Mouse (Mus musculus): Measurements from ENCODE around the gene Vamp5.

The Vamp5 gene

DNA sequence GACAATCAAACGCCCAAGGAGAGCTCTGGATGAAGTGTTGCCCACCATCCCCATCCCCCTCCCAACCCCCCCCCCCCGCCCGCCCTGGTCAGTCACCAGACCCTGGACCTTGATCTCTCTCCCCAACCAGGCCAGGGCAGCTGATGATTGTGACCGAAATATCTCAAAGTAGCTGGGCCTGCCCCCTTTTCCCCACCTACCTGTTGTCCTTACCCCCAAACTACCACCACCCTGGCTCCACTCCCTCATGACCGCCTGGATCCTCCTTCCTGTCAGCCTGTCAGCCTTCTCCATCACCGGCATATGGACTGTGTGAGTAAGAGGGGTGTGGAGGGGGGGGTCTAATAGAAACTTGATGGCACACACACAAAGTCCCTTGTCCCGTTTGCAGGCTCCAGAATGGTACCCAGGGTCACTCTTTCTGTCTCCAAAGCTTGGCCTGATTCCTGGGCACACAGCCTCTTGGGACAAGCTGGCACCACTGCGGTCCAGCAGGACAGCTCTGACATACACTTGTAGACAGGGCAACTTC, 24.2 kb downstream of the Vamp5 start:
- in situ Hi-C loops (cut with MboI; ENCODE audit: low pct_unique_long_range_greater_than_20kb in 1 of 2, low sequenced_read_pairs in 2 of 2, unreplicated experiment in 1 of 2), result no loop called here

DNA sequence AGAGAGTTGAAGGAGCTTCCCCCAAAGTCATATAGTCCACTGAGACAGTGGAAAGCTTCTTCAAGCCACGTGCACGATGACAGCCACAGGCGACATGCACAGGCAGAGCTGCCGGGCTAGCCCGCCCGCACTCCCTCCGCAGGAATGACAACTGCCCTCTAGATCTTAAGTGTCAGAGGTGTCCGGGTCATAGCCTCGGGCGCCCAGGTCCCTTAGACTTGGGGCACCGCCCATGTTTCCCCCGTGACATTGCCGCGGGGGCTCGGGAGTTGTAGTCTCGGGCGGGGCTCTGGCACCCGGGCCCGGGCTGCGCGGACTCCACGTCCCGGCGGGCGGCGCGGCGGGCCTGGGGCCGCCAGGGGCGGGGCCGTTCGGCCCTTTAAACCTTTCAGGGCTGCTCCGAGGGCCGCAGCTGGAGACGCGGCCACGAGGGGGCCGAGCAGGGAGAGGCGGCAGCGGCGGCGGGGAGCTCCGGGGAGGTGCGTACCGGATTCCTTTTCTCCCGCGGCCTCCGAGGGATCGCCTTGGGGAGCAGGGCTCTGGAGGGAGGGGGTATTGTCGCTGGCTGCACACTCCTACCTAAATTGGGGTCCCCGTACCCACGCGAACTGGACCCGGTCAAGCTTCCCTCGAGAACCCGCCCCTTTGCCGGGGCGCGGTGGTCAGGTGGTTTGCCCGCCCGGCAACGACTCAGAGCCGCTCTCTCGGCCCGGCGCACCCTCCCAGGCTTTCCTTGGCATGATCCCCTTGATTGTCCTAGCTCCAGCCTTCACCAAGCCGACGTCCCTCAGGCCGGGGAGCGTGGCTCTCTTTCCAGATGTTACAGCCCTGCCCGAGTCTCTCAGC, 25.0 kb downstream of the Vamp5 start, which contains the start of gene Tmem150a:
Gene Tmem150a (plus strand): TSS at position 382 of the 846 bp plus-strand sequence.
- in situ Hi-C loops (cut with MboI; ENCODE audit: low pct_unique_long_range_greater_than_20kb in 1 of 2, low sequenced_read_pairs in 2 of 2, unreplicated experiment in 1 of 2), result no loop called here

DNA sequence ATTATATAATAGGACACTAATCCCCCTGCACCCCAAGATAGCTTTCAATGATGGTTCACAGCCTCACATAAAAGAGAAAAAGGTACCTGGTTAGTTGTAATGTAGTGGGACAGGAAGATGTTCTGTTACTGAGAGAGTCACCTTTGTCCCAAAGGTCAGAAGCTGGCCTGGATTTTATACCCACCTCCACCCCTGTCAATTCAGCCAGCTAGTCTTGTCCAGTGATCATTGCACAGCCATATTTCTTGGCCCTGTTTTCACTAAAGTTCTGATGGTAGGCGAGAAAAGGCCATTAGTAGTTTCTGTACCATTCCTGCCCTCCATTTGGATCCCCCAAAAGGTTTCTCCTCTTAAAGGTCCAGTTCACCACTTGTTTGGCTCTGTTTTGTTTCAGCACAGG, 26.2 kb downstream of the Vamp5 start:
- in situ Hi-C loops (cut with MboI; ENCODE audit: low pct_unique_long_range_greater_than_20kb in 1 of 2, low sequenced_read_pairs in 2 of 2, unreplicated experiment in 1 of 2), result no loop called here

DNA sequence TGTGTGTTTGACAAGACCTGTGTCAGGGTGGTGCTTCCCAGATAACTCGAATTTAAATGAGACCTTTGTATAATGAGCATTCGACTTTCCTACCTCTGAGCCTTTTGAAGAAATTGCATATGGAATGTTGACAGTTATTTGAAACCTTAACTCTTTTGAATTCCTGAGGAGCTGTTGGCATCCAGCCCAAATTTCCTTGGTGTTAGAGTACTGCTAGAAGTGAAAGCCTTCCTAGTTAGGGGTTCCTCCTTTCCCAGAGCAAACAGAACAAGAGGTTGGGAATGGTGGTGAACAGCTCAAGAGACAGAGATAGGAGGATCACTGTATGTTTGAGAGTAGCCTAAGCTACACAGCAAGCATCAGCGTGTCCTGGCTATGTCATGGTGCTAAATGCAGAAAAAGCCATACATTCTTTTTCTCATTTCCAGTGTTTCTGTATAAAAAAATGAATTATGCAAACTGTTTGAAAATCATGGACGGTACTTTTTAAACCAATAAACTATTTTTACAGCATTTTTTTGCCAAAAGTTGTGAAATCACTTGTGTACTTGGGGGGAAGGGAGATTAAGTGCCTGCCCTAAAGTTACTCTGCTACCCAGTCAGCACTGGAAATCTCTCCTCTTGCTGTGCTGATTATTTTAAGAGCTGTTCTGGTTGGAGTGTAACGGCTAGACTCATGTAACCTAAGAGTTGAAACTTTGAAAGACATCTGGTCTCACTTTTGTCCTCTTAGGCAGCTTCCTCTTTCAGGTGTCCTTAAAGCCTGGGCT, 27.4 kb downstream of the Vamp5 start:
- in situ Hi-C loops (cut with MboI; ENCODE audit: low pct_unique_long_range_greater_than_20kb in 1 of 2, low sequenced_read_pairs in 2 of 2, unreplicated experiment in 1 of 2), result no loop called here

DNA sequence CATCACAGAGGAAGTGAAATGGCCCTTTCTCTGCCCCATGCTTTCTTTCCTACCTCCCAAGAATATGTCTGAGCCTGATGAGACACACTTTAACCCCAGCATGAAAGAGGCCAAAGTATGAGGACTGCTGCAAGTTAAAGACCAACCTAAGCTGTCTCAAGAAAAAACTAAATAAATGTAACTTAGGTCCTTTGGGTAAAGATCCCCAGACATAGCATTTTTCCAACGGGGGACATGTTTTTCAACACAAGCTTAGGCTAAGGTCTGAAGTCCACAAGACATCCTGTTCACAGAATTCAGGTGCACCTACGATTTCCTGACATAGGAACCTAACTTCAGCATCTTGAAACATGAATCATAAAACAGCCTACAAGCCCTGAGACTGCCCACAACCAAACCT, 30.1 kb downstream of the Vamp5 start:
- in situ Hi-C loops (cut with MboI; ENCODE audit: low pct_unique_long_range_greater_than_20kb in 1 of 2, low sequenced_read_pairs in 2 of 2, unreplicated experiment in 1 of 2), result no loop called here

DNA sequence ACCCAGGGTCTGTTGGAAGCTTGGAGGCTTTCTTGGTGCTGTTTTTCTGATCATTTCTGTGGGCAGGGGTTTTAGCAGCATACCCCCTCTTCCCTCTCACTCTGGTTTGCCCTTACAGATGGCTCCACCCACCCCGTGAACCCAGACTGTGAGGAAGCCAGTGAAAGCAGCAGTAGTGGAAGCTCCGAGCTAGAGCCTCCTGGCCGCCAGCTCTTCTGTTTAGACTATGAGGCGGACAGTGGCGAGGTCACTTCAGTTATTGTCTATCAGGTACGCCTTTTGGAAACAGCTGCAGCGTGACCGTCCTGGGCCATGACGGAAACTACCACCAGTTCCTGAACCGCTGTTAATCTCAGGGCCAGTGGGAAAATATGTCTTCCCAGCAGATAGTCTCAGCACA, 31.9 kb downstream of the Vamp5 start:
- in situ Hi-C loops (cut with MboI; ENCODE audit: low pct_unique_long_range_greater_than_20kb in 1 of 2, low sequenced_read_pairs in 2 of 2, unreplicated experiment in 1 of 2), result no loop called here

DNA sequence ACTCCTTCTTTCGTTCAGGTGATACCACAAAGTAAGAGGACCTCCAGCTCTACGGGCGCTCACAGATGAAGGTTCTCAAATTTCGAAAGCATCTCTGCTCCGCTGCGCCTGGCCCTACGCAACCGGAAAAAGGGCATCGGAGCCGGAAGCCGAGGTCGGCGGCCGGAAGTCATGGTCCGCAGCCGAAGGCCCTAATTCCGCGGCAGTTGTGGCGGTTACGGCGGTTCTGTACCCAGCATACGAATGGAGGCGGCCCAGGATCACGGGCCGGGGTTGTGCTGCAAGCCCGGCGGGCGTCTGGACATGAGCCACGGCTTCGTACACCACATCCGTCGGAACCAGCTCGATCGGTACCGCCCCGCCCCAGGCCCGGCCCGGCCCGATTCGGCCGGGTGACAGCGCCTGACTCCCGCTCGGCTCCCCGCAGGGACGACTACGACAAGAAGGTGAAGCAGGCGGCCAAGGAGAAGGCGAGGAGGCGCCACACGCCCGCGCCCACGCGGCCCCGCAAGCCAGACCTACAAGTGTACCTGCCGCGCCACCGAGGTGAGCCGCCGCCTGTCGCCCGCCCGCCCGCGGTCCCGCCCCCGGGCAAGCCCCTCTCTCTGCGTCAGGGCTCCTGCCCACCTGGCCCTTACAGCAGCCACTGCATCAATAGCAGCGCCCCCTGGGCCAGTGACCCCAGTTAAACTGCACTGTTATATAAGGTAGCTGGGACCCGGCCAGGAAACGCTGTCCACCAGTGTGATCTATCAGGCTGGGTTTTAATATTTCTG, 32.9 kb downstream of the Vamp5 start, which contains the start of gene 0610030E20Rik:
Gene 0610030E20Rik (plus strand): TSS at position 152 of the 776 bp plus-strand sequence.
- in situ Hi-C loops (cut with MboI; ENCODE audit: low pct_unique_long_range_greater_than_20kb in 1 of 2, low sequenced_read_pairs in 2 of 2, unreplicated experiment in 1 of 2), result no loop called here

DNA sequence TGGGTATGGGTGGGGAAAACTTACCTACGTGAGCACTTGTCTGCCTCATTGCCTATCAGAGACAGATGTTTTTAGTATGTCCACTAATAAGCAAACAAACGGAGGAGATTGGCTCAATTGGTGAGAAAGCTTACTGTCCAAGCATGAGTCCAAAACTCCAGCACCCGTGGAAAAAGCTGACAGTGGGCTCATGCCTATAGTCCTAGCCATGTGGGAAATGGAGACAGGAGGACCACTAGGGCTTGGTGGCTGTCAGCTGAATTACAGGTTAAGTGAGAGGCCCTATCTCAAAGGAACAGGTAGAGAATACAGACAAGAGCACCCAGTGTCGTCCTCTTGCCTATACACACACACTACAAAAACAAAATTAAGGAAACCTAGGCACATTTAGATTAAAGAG, 34.0 kb downstream of the Vamp5 start:
- in situ Hi-C loops (cut with MboI; ENCODE audit: low pct_unique_long_range_greater_than_20kb in 1 of 2, low sequenced_read_pairs in 2 of 2, unreplicated experiment in 1 of 2), result no loop called here

DNA sequence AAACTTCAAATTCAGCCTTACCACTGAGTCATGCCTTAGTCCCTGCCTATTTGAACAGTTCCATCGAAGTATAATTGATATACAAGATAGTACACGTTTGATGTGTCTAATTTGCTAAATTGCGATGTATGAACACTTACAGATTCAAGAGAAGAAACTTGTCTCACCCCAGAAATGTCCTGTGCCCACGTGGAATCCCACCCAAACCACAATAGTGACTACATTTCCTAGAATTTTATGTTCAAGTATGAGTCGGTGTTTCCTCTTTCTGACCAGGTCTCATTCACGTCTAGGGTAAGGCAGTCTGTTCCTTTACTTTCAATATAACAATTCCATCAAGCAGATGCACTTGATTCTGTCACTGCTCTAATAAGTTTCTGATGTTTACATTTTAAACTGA, 34.6 kb downstream of the Vamp5 start:
- in situ Hi-C loops (cut with MboI; ENCODE audit: low pct_unique_long_range_greater_than_20kb in 1 of 2, low sequenced_read_pairs in 2 of 2, unreplicated experiment in 1 of 2), result no loop called here

DNA sequence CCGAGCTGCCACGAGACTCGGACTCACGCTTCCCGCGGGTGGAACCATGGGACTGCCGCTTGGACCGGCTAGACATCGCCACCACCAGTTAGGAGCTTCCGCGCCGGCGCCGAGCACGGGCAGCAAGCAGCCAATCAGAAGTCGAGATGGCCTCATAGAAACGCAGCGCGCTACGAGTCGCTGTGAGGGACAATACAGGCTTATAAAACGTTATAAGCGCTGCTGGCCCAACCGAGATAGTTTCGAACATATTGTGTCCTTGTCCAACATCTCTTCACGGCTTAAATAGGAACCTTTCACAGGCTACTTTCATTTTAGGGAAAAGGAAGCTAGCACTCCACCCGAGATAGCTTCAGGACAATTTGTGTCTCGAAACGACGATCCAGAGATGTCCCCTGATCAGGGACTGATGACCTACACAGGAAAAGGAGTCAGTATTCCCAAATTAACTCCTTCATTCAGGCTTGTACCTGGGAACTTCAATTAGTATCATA, 35.1 kb downstream of the Vamp5 start, which contains the start of gene Usp39:
Gene Usp39 (minus strand): TSS at position 111 of the 494 bp plus-strand sequence.
- in situ Hi-C loops (cut with MboI; ENCODE audit: low pct_unique_long_range_greater_than_20kb in 1 of 2, low sequenced_read_pairs in 2 of 2, unreplicated experiment in 1 of 2), result no loop called here

DNA sequence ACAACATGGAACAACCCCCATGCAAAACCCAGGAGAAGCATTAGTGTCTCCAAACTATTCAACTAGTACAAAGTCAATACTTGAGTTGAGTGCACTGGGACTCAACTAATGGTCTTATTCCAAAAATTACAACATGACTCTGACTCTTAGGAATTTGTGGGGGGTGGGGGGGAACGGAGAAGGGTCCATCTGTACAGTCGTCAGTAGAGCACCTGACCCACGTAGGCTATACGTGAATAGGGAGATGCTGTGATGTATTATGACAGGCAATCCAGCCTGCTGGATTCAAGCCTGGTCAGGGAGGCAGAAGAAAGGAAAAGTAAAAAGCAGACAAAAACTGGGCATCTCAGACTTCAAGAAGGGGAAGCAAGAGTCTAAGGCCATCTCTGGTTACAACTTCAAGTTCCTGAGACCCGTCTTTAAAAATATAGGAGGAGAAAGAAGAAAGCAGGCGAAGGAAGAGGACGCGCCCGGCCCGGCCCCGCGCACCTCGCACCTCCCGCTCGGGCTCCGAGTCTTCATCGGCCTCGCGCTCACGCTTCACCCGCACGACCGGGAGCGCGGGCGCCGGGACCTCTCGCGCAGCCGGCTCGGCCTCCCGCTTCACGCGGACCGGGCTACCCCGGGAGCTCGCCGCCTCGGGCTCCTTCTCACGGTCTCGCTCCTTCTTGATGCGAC, 35.7 kb downstream of the Vamp5 start:
- in situ Hi-C loops (cut with MboI; ENCODE audit: low pct_unique_long_range_greater_than_20kb in 1 of 2, low sequenced_read_pairs in 2 of 2, unreplicated experiment in 1 of 2), result no loop called here

DNA sequence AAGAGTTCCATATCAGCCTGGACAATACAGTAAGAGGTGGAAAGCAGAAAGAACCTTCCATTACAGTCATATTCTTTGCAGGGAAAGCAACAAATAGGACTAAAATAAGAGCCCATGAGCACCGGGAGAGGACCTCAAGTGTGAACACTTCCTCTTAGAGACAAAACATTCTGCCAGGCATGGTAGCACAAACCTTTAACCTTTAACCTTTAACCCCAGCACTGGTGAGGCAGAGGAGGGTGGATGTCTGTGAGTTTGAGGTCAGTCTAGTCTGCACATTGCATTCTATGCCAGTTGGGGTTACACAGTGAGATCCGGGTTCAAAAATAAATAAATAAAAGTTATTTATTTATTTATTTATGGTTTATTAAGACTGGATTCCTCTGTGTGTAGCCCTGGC, 39.8 kb downstream of the Vamp5 start:
- in situ Hi-C loops (cut with MboI; ENCODE audit: low pct_unique_long_range_greater_than_20kb in 1 of 2, low sequenced_read_pairs in 2 of 2, unreplicated experiment in 1 of 2), result no loop called here

DNA sequence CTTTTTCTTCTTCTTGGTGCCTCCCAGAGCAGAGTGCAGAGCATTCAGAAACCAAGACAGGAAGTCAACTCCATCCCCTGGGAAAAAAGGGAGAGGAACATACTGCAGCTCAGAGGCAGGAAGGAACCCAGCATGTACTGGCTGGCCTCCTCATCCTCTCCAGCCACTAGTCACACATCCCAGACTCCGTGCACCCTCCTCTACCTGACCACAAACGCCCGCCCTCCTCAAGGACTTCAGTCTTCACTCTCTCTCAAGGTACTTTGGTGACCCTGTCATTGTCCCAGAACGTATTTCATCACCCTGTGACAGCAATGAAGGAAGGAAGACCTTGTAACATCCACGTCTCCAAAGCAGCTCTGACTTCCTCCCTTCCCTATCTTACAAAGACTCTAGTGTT, 47.2 kb downstream of the Vamp5 start:
- in situ Hi-C loops (cut with MboI; ENCODE audit: low pct_unique_long_range_greater_than_20kb in 1 of 2, low sequenced_read_pairs in 2 of 2, unreplicated experiment in 1 of 2), result no loop called here

DNA sequence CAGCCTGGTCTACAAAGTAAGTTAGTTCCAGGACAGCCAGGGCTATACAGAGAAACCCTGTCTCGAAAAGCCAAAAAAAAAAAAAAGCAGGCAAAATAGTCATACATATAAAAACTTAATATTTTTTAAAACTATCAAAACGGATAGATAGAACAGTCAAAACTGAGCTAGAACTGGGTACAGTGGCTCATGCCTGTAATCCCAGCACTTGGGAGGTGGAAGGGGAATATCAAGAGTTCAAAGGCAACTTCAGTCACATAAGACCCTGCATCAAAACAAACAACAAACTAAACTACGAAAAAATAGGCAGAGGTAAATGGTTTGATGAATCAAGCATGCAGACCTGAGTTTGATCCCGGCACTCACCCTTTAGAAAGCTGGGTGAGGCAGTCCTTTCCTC, 50.1 kb downstream of the Vamp5 start:
- in situ Hi-C loops (cut with MboI; ENCODE audit: low pct_unique_long_range_greater_than_20kb in 1 of 2, low sequenced_read_pairs in 2 of 2, unreplicated experiment in 1 of 2), result no loop called here

DNA sequence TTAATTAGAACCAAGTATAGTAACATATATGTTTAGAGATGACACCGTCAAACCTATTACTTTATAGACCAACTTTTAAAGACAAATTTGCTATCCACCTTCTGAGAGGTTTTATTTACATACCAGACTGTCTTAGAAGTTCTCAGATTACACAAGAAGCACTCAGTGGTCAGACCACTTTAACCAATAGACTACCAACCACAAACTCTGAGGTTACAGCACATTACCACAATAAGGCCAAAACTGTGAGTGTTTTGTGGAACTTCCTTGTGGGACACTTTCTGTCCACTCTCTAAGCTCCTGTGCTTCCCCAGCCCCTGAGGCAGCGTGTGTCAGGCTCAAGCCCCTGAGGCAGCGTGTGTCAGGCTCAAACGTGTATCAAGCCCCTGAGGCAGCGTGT, 51.2 kb downstream of the Vamp5 start:
- in situ Hi-C loops (cut with MboI; ENCODE audit: low pct_unique_long_range_greater_than_20kb in 1 of 2, low sequenced_read_pairs in 2 of 2, unreplicated experiment in 1 of 2), result no loop called here

DNA sequence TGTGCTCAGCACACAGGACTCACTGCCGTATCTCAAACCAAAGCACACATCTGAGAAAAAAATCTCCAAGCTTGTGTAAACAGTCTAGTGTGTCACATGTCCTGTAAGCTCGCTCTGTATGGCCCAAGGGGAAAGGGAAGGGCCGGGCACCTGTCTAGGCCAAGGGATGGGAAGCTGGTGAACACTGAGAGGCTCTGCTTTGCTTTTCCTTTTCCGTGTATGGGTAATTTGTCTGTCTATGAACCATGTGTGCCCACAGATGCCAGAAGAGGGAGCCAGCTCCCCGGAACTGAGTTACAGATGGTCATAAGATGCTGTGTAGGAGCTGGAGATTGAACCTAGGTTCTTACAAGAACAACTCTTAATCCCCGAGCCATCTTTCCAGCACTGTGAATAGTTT, 54.0 kb downstream of the Vamp5 start:
- in situ Hi-C loops (cut with MboI; ENCODE audit: low pct_unique_long_range_greater_than_20kb in 1 of 2, low sequenced_read_pairs in 2 of 2, unreplicated experiment in 1 of 2), result no loop called here

DNA sequence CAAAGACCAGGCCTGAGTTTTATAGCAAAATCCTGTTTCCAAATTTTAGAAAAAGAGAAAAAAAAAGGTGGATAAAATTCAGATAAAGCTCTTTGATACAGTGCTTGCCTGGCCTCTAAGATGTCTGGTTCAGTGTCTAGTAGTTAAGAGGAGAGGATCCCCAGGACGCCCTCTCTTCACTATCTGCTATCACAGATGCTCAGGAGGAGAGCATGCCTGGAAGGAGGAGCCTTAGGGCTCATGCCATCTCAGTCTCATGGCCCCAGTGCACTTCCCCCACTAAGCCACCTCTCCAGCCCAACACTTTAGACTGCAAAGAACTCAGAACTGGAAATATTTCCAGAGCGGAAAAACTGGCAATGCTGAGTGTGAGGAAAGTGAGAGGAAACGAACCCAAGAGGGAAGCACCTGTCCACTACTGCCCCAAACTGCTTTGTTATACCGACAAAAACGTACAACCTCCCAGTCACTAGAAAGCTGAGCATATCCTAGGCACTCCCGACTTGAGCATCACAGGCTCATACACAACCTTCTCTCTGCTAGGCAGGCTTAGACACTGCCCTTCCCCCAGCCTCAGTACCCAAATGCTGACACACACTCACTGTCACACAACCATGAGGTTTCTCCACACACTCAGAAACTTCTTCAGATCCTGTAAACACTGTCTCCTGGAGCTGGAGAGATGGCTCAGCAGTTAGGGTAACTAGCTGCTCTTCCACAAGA, 56.3 kb downstream of the Vamp5 start:
- in situ Hi-C loops (cut with MboI; ENCODE audit: low pct_unique_long_range_greater_than_20kb in 1 of 2, low sequenced_read_pairs in 2 of 2, unreplicated experiment in 1 of 2), result no loop called here

Data from mouse embryonic stem cell (cell line).